Mouse (Mus musculus) cerebellum, postnatal 25 days (tissue): ENCODE results near the gene Txnl4b.

Experiments used
- DNase-seq, 2 experiments: peaks; one replicate each; pipeline ENCODE4 v3.0.0; 2021; ENCODE audit warnings: mixed read lengths in 2 of 2

The Txnl4b gene

DNA sequence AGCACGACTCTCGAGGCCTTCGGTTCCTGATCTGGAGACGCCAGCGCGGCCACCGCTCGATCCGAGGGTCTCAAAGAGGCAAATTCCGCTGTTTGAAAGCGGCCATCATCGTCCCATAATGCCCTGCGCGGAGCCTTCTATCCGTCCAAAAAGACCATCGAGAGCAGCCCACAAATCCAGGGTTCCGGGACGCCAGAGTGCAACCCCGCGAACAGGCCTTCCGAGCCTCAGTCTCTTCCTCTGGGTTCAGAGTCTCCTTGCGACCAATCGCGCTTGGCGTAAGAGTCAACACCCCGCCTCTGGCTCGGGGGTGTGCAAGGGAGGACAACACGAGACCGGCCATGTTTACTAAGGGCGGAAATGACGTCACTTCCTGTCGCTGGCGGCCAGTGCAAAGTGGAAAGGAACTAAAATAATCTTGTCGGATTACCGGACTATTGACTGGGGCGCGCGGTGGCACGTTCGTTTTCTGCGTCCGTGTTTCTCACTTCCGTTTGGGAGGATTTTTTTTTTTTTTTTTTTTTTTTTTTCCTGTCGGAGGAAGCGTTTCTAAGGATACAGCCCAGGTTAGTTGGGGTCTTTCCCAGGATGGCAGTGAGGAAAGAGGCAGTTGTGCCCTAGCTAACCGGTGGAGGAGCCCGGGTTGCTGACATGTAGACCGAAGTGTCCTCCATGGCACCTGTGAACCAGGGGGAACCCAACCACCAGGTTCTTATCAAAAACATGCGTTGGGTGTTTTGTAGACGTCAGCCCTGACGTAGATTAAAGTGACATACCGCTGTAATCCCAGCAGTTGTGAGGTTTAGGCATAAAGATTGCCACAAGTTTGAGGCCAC is at the start of gene Txnl4b, which contains the start of gene Dhx38:
Txnl4b (plus strand) TSS at position 395 of the 836 bp plus-strand sequence.
Dhx38 (minus strand) TSS at position 364 of the 836 bp plus-strand sequence.
- DNase-seq = peak; percentile 98 to 99

- DNase-seq = no peak
These were observed 41.7 kb upstream of the Txnl4b start for GRCm38 (mm10) chr8:109524008-109524407.

- DNase-seq = peak in 1 of 2 experiments; percentile 54
These were observed 30.3 kb upstream of the Txnl4b start for GRCm38 (mm10) chr8:109535140-109535990.

DNA sequence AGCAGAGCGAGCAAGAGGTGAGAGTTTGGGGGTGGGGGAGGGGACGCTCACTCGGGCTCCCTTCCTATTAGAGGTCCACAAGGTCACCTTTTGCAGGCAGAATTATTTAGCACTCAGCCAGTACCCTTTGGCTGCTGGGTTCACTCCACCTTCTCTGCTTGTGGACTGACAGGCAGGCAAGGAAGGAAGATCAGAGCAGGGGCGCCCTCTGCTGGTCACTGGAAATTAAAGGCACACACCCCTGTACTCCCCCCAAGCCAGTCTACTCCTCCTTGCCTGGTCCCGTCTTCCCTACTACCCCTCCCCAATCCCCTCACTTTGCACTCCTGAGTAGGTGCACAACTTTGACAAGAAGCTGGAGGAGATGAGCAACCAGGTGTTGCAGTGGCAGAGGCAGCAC is 29.0 kb upstream of the Txnl4b start:
- DNase-seq = peak; percentile 67 to 82

- no peak for DNase-seq
These were observed 23.5 kb upstream of the Txnl4b start for GRCm38 (mm10) chr8:109542165-109542564.

DNA sequence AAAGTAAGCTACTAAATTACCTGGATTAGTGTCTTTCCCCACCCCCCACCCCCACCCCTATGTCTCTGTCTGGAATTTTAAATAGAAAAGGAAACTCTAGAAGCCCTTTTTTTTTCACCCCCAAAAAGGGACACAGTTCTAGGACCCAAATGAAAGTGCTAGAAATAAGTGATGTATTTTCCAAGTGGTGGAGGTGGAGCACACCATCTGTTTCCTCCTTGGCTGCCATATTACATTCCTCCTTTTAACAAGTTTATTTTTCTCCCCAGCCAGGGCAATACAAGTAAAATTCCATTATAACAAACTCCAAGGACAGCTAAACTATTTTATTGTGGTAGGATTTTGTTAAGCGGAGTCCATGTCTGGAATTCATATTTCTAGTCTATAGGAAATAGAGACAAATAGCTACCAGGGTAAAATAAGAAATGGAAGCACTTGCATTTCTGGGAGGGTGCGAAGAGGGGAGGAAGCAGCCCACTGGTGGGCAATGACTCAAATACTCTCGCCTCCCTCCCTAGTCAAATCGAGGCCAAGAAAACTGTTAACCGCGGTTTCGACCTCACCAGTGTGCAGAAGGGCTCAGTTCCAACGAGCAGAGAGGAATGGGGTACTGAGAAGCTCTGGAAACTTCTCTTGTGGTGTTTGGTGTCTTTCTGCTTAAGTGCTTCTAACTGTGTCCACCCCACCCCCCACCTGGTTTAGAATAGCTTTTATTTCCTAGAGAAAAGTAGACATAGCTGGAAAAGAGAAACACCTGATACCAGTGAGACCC is 22.8 kb upstream of the Txnl4b start:
- DNase-seq = no peak

- no peak for DNase-seq
These were observed 21.6 kb upstream of the Txnl4b start for GRCm38 (mm10) chr8:109544049-109544448.

- DNase-seq = peak in 1 of 2 experiments; percentile 34
These were observed 14.0 kb upstream of the Txnl4b start for GRCm38 (mm10) chr8:109551663-109552062.

GRCm38 (mm10) chr8:109563881-109564280 is 1.8 kb upstream of the Txnl4b start:
- DNase-seq = no peak

DNA sequence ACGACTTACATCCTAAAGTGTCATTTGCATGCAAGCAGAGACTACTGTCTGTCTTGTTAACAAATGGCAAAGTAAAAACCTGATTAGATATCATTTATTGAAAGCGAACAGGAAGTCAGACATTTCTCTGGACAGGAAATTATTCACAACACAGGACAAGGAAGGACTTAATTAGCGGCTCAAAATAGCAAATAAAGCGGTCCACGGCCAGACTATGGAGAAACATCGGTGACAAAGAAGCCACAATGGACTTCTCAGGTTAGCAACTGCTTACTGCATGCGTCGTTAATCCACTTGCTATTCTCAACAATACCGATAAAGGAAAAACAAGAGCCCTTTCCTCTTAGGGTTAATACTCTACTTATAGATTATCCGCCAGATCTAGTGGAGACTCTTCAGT is 926 bp upstream of the Txnl4b start:
- no peak for DNase-seq

- DNase-seq = no peak
These were observed 5.4 kb downstream of the Txnl4b start for GRCm38 (mm10) chr8:109571139-109571538.

- no peak for DNase-seq
These were observed 10.6 kb downstream of the Txnl4b start for GRCm38 (mm10) chr8:109576311-109576710.

- DNase-seq = no peak
These were observed 13.2 kb downstream of the Txnl4b start, which contains the start of gene Hp for GRCm38 (mm10) chr8:109578900-109579301. Hp (minus strand) TSS chr8:109579172.

GRCm38 (mm10) chr8:109584293-109584692 is 18.6 kb downstream of the Txnl4b start:
- DNase-seq = no peak

DNA sequence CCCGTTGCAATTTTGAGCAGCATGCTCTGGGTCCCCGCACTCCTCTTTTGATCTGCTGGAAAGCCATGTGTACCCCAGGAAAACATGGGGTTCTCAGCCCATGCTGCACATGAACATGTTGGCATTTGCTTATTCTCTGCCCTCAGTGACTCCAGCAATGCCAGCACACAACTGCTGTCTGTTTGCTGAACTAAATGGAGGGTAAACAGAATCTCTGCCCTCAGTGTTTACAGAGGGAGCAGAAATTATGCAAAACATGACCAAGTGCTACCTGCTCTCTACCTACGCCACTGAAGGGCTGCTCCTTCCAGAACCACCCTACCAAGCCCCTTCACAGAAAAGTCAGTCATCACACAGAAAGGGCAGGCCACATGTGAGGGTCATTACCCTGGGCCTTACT is 19.1 kb downstream of the Txnl4b start:
- DNase-seq = no peak

GRCm38 (mm10) chr8:109585652-109586051 is 20.0 kb downstream of the Txnl4b start:
- DNase-seq = no peak

GRCm38 (mm10) chr8:109586972-109587504 is 21.3 kb downstream of the Txnl4b start:
- DNase-seq = no peak

- no peak for DNase-seq
These were observed 25.2 kb downstream of the Txnl4b start for GRCm38 (mm10) chr8:109590901-109591300.

- DNase-seq = no peak
These were observed 25.7 kb downstream of the Txnl4b start for GRCm38 (mm10) chr8:109591367-109591766.

- DNase-seq = no peak
These were observed 26.5 kb downstream of the Txnl4b start for GRCm38 (mm10) chr8:109592164-109592563.

DNA sequence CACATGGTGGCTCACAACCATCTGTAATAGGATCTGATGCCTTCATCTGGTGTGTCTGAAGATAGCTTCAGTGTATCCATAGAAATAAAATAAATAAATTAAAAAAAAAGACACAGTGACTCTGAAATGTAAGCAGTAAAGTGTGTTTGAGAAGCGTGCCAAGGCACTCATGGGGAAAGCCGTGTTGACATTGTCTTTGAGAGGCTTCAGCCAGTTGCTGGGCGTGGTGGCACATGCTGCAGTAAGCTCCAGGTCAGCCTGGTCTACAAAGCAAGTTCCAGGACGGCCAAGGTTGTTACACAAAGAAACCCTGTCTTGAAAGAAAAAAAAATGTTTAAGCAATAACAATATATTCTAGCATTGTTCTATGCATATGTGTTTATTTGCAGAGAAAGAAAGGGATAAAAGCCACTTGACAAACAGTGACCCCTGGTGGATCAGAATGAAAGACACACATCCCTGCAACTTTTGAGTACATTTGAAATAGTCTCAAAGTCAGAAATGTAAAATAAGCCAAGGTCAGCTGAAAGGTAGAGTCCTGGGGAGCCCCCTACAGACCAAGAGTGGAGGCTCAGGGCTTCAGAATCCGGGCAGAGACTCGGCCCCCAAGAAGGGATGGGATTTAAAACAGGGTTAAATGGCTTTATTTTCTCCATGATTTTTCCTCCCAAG is 27.6 kb downstream of the Txnl4b start:
- no peak for DNase-seq

GRCm38 (mm10) chr8:109595854-109596253 is 30.2 kb downstream of the Txnl4b start:
- peak; percentile 58 to 68 for DNase-seq
